ENCODE assay signal across 23 mouse cellular contexts in genomic region chr2:167067575-167067974, GRCm38 (mm10). TPM values are rescaled to one million over a fixed set of nuclear protein-coding genes. Genes with fewer than 3 reads are reported as not detected.
DNase-seq lines count a peak whose midpoint lies in the region; ATAC-seq and TF ChIP-seq lines count a peak whose summit lies in the region.
"Had no signal": no experiment of that assay in that cellular context is flagged by ENCODE, and none has a peak within 500 bp of the region (broad histone marks: within the 10 kb centered on the region; RNA-seq: fewer than 3 reads in every experiment).

No protein-coding gene starts in this region.

- TF ChIP-seq CTCF in intestine, postnatal 0 days (IDR thresholded peaks at IDR 0.05; ENCODE audit: low read depth), result no peak
- no peak for TF ChIP-seq CTCF in spleen, adult 2 months (IDR thresholded peaks at IDR 0.05; ENCODE audit: extremely low read depth, insufficient read depth, insufficient read length, insufficient replicate concordance)

- peak overlapping the region; percentile 67 for H3K27ac ChIP-seq in intestine, embryonic 16.5 days (ENCODE audit: low read length)
- no peak overlapping the region; the same call in 1 of the 2 replicates for H3K27ac ChIP-seq in intestine, postnatal 0 days (ENCODE audit: low read depth, low read length)
- H3K27ac ChIP-seq in spleen, adult 2 months (ENCODE audit: insufficient read depth, low read length), result peak overlapping the region; percentile 40; the same call in 1 of the 2 replicates
- H3K27ac ChIP-seq in limb, embryonic 15.5 days, result peak overlapping the region; percentile 38; the same call in 1 of the 2 replicates
- H3K27ac ChIP-seq: heart, embryonic 13.5 days; hindbrain, embryonic 15.5 days; liver, embryonic 14.5 days; midbrain, embryonic 15.5 days had no signal

- H3K4me3 ChIP-seq in intestine, embryonic 16.5 days (ENCODE audit: low read length), result no peak overlapping the region
- H3K4me3 ChIP-seq in intestine, postnatal 0 days (ENCODE audit: low read depth, low read length), result no peak overlapping the region
- H3K4me3 ChIP-seq in spleen, adult 2 months (ENCODE audit: extremely low read depth, insufficient read depth, insufficient read length), result no peak overlapping the region
- no peak overlapping the region for H3K4me3 ChIP-seq in limb, embryonic 15.5 days
- H3K4me3 ChIP-seq: embryonic facial prominence, embryonic 13.5 days; heart, embryonic 13.5 days; hindbrain, embryonic 15.5 days; midbrain, embryonic 15.5 days; neural tube, embryonic 13.5 days had no signal

- ATAC-seq in intestine, embryonic 16.5 days, result no peak
- ATAC-seq in intestine, postnatal 0 days, result no peak
- ATAC-seq in limb, embryonic 15.5 days (ENCODE audit: insufficient number of reproducible peaks, low FRiP score, low TSS enrichment, low read depth), result no peak
- ATAC-seq: CD4-positive, CD25-positive, alpha-beta regulatory T cell, adult 4 months; midbrain, embryonic 15.5 days had no signal

- no peak for DNase-seq in spleen, adult 2 months (ENCODE audit: low read depth in 1 of 2, low spot score in 2 of 2)
- DNase-seq in spleen, postnatal 14 days (ENCODE audit: low spot score in 2 of 2), result no peak
- no peak for DNase-seq in layer of hippocampus, postnatal 10 days (ENCODE audit: low spot score in 2 of 2)
- DNase-seq in embryo, embryonic 11 days, result no peak
- DNase-seq: adrenal gland, postnatal 10 days; cerebellum, adult 11-12 months; cerebellum, postnatal 25 days; gastrocnemius, postnatal 36 days; heart, postnatal 36 days; kidney, adult 18-20 months; kidney, postnatal 36 days; lung, postnatal 10 days; thymus, adult 18-20 months had no signal

- H3K4me1 ChIP-seq in intestine, embryonic 16.5 days (ENCODE audit: control insufficient read depth, insufficient read depth, low read length), result peaks cover 12% of the 10 kb centered on the region
- peaks cover 3% of the 10 kb centered on the region; the same call in 1 of the 2 replicates for H3K4me1 ChIP-seq in intestine, postnatal 0 days (replicated peaks; ENCODE audit: control insufficient read depth, insufficient read depth, low read length)
- peaks cover 10% of the 10 kb centered on the region for H3K4me1 ChIP-seq in spleen, adult 2 months (ENCODE audit: control insufficient read depth, insufficient read depth, insufficient read length)
- H3K4me1 ChIP-seq in limb, embryonic 15.5 days, result peaks cover 25% of the 10 kb centered on the region

- no peaks in the 10 kb centered on the region for H3K27me3 ChIP-seq in intestine, embryonic 16.5 days (replicated peaks; ENCODE audit: control insufficient read depth, insufficient read depth, low read length)
- no peaks in the 10 kb centered on the region for H3K27me3 ChIP-seq in intestine, postnatal 0 days (replicated peaks; ENCODE audit: control insufficient read depth, insufficient read depth, low read length)
- H3K27me3 ChIP-seq in spleen, adult 2 months (ENCODE audit: control insufficient read depth, insufficient read depth, low read length), result no peaks in the 10 kb centered on the region
- no peaks in the 10 kb centered on the region for H3K27me3 ChIP-seq in limb, embryonic 15.5 days
- H3K27me3 ChIP-seq: embryonic facial prominence, embryonic 13.5 days; heart, embryonic 13.5 days; hindbrain, embryonic 15.5 days; midbrain, embryonic 15.5 days; neural tube, embryonic 13.5 days had no signal

- peaks cover 5% of the 10 kb centered on the region; the same call in 1 of the 2 replicates for H3K36me3 ChIP-seq in intestine, embryonic 16.5 days (ENCODE audit: control insufficient read depth, insufficient read depth, low read length)
- H3K36me3 ChIP-seq in intestine, postnatal 0 days (ENCODE audit: control insufficient read depth, insufficient read depth), result peaks cover 18% of the 10 kb centered on the region
- peaks cover 15% of the 10 kb centered on the region for H3K36me3 ChIP-seq in spleen, adult 2 months (ENCODE audit: control insufficient read depth, insufficient read depth, low read length)
- peaks cover 23% of the 10 kb centered on the region for H3K36me3 ChIP-seq in limb, embryonic 15.5 days

- H3K9me3 ChIP-seq in intestine, embryonic 16.5 days (ENCODE audit: control insufficient read depth, low read length), result no peaks in the 10 kb centered on the region
- no peaks in the 10 kb centered on the region for H3K9me3 ChIP-seq in intestine, postnatal 0 days (ENCODE audit: control insufficient read depth)
- H3K9me3 ChIP-seq in limb, embryonic 15.5 days, result no peaks in the 10 kb centered on the region
- H3K9me3 ChIP-seq: embryonic facial prominence, embryonic 13.5 days; heart, embryonic 13.5 days; hindbrain, embryonic 15.5 days; midbrain, embryonic 15.5 days; neural tube, embryonic 13.5 days had no signal

- H3K4me2 ChIP-seq in intestine, embryonic 16.5 days (ENCODE audit: low read depth, low read length), result no peak overlapping the region
- H3K4me2 ChIP-seq in intestine, postnatal 0 days (replicated peaks; ENCODE audit: low read depth), result no peak overlapping the region
- H3K4me2 ChIP-seq in limb, embryonic 15.5 days, result no peak overlapping the region
- H3K4me2 ChIP-seq: embryonic facial prominence, embryonic 13.5 days; heart, embryonic 13.5 days; hindbrain, embryonic 15.5 days; midbrain, embryonic 15.5 days; neural tube, embryonic 13.5 days had no signal

- 40% methylated on average over 6 of the region's 6 CpGs for WGBS in intestine, embryonic 16.5 days
- 33% methylated on average over 6 of the region's 6 CpGs for WGBS in intestine, postnatal 0 days
- WGBS in spleen, adult 2 months, result 30% methylated on average over 6 of the region's 6 CpGs
- 37% methylated on average over 6 of the region's 6 CpGs for WGBS in limb, embryonic 15.5 days

- H3K9ac ChIP-seq in intestine, embryonic 16.5 days (ENCODE audit: low read depth, low read length), result no peak overlapping the region
- H3K9ac ChIP-seq in intestine, postnatal 0 days (ENCODE audit: low read depth, low read length), result no peak overlapping the region
- H3K9ac ChIP-seq in limb, embryonic 15.5 days, result no peak overlapping the region
- H3K9ac ChIP-seq: embryonic facial prominence, embryonic 13.5 days; heart, embryonic 13.5 days; hindbrain, embryonic 15.5 days; liver, embryonic 14.5 days; midbrain, embryonic 15.5 days; neural tube, embryonic 13.5 days had no signal

- TF ChIP-seq POLR2A in spleen, adult 2 months (IDR thresholded peaks at IDR 0.05; ENCODE audit: low read depth, low read length), result no peak

RNA-seq across cellular contexts. Expression of gene Znfx1, which starts 4.8 kb away (rescaled TPM):
- polyA plus RNA-seq in intestine, embryonic 16.5 days (2015; fragmentation: Nextera tagmentation; extraction: Ambion mirVana), result 6.5 and 9.8 TPM in 2 replicates
- polyA plus RNA-seq in intestine, postnatal 0 days (2015; fragmentation: Nextera tagmentation; extraction: Ambion mirVana), result 13.1 and 15.2 TPM in 2 replicates
- 29.9 and 33.9 TPM in 2 replicates for polyA plus RNA-seq in spleen, adult 2 months (2012; rRNA removed)
- 8.5 and 9.1 TPM in 2 replicates for polyA plus RNA-seq in limb, embryonic 15.5 days (2015; fragmentation: Nextera tagmentation; extraction: Ambion mirVana)
- total RNA-seq in layer of hippocampus, postnatal 10 days (2021), result 10 to 100 TPM; 22.6 to 26.3 TPM

RNA-seq across cellular contexts. Expression of gene Ddx27, which starts 52.6 kb away (rescaled TPM):
- 40.9 and 45.7 TPM in 2 replicates for polyA plus RNA-seq in intestine, embryonic 16.5 days (2015; fragmentation: Nextera tagmentation; extraction: Ambion mirVana)
- polyA plus RNA-seq in intestine, postnatal 0 days (2015; fragmentation: Nextera tagmentation; extraction: Ambion mirVana), result 15.8 and 16.3 TPM in 2 replicates
- 27.4 and 32.9 TPM in 2 replicates for polyA plus RNA-seq in spleen, adult 2 months (2012; rRNA removed)
- polyA plus RNA-seq in limb, embryonic 15.5 days (2015; fragmentation: Nextera tagmentation; extraction: Ambion mirVana), result 43.8 and 45.3 TPM in 2 replicates
- 10 to 100 TPM; 34.8 to 36.1 TPM for total RNA-seq in layer of hippocampus, postnatal 10 days (2021)
